Mouse (Mus musculus) embryo, embryonic 10 days (tissue): ENCODE measurements around the gene Btg3.
A peak's percentile ranks its signal among the peaks of the same experiment; 100 is the strongest.
"Not testable (repeated sequence)": the region's sequence is repeated elsewhere in the genome, so short reads cannot be mapped to it uniquely, and the experiment has no call there.

ENCODE experiments used
- DNase-seq: peaks from one replicate; pipeline ENCODE4 v3.0.0-alpha.2; 2015; ENCODE audit warnings: low spot score

Btg3 gene

GRCm38 (mm10) chr16:78376745-78377570 lies at the start of gene Btg3:
Btg3 (minus strand) TSS chr16:78377192.
- peak; percentile 92 for DNase-seq

- DNase-seq = no peak
These were observed 40.7 kb upstream of the Btg3 start for GRCm38 (mm10) chr16:78417733-78418132.

- no peak for DNase-seq
These were observed 39.5 kb upstream of the Btg3 start for GRCm38 (mm10) chr16:78416500-78416899.

- no peak for DNase-seq
These were observed 33.0 kb upstream of the Btg3 start for GRCm38 (mm10) chr16:78409991-78410390.

GRCm38 (mm10) chr16:78407855-78408254 lies 30.9 kb upstream of the Btg3 start:
- no peak for DNase-seq

- no peak for DNase-seq
These were observed 29.7 kb upstream of the Btg3 start for GRCm38 (mm10) chr16:78406657-78407056.

- no peak for DNase-seq
These were observed 25.3 kb upstream of the Btg3 start for GRCm38 (mm10) chr16:78402316-78402715.

GRCm38 (mm10) chr16:78399423-78399822 lies 22.4 kb upstream of the Btg3 start:
- DNase-seq = no peak

GRCm38 (mm10) chr16:78398734-78399133 lies 21.7 kb upstream of the Btg3 start:
- no peak for DNase-seq

GRCm38 (mm10) chr16:78391354-78391753 lies 14.4 kb upstream of the Btg3 start:
- DNase-seq = no peak

GRCm38 (mm10) chr16:78389986-78390385 lies 13.0 kb upstream of the Btg3 start:
- no peak for DNase-seq

GRCm38 (mm10) chr16:78389122-78389521 lies 12.1 kb upstream of the Btg3 start:
- DNase-seq = no peak

GRCm38 (mm10) chr16:78378493-78378892 lies 1.5 kb upstream of the Btg3 start:
- DNase-seq = no peak

GRCm38 (mm10) chr16:78375821-78376691 lies 936 bp downstream of the Btg3 start:
- DNase-seq = peak; percentile 84

GRCm38 (mm10) chr16:78375222-78375621 lies 1.8 kb downstream of the Btg3 start:
- DNase-seq = peak; percentile 12

- DNase-seq = no peak
These were observed 3.2 kb downstream of the Btg3 start for GRCm38 (mm10) chr16:78373743-78374142.

GRCm38 (mm10) chr16:78372786-78373185 lies 4.2 kb downstream of the Btg3 start:
- DNase-seq = no peak

GRCm38 (mm10) chr16:78371491-78372046 lies 5.4 kb downstream of the Btg3 start:
- no peak for DNase-seq

- not testable (repeated sequence) for DNase-seq
These were observed 12.4 kb downstream of the Btg3 start for GRCm38 (mm10) chr16:78364554-78364953.

GRCm38 (mm10) chr16:78361466-78361865 lies 15.5 kb downstream of the Btg3 start:
- no peak for DNase-seq

GRCm38 (mm10) chr16:78357757-78358156 lies 19.2 kb downstream of the Btg3 start:
- DNase-seq = peak; percentile 21

GRCm38 (mm10) chr16:78347328-78347926 lies 29.6 kb downstream of the Btg3 start:
- no peak for DNase-seq
